Mouse (Mus musculus): ENCODE measurements around the gene Pmfbp1.
"Not testable (repeated sequence)": the region's sequence is repeated elsewhere in the genome, so short reads cannot be mapped to it uniquely, and the experiment has no call there.

Pmfbp1 gene

GRCm38 (mm10) chr8:109493727-109494126 is at the start of gene Pmfbp1:
Pmfbp1 (plus strand) TSS chr8:109494027.
- DNase-seq = no peak

GRCm38 (mm10) chr8:109446896-109447295 is 46.9 kb upstream of the Pmfbp1 start:
- DNase-seq = not testable (repeated sequence)

- DNase-seq = no peak
These were observed 42.8 kb upstream of the Pmfbp1 start for GRCm38 (mm10) chr8:109451000-109451399.

- DNase-seq = no peak
These were observed 38.7 kb upstream of the Pmfbp1 start for GRCm38 (mm10) chr8:109455113-109455512.

GRCm38 (mm10) chr8:109457387-109457786 is 36.4 kb upstream of the Pmfbp1 start:
- DNase-seq = no peak

- DNase-seq = peak; percentile 54
These were observed 35.2 kb upstream of the Pmfbp1 start for GRCm38 (mm10) chr8:109458580-109458979.

GRCm38 (mm10) chr8:109463075-109463474 is 30.8 kb upstream of the Pmfbp1 start:
- no peak for DNase-seq

- DNase-seq = no peak
These were observed 30.0 kb upstream of the Pmfbp1 start for GRCm38 (mm10) chr8:109463677-109464313.

GRCm38 (mm10) chr8:109464451-109464891 is 29.4 kb upstream of the Pmfbp1 start:
- no peak for DNase-seq

GRCm38 (mm10) chr8:109465056-109465455 is 28.8 kb upstream of the Pmfbp1 start:
- no peak for DNase-seq

GRCm38 (mm10) chr8:109465761-109466160 is 28.1 kb upstream of the Pmfbp1 start:
- no peak for DNase-seq

- DNase-seq = no peak
These were observed 26.3 kb upstream of the Pmfbp1 start for GRCm38 (mm10) chr8:109467516-109467915.

GRCm38 (mm10) chr8:109468112-109468511 is 25.7 kb upstream of the Pmfbp1 start:
- no peak for DNase-seq

GRCm38 (mm10) chr8:109471876-109472275 is 22.0 kb upstream of the Pmfbp1 start:
- DNase-seq = no peak

- no peak for DNase-seq
These were observed 21.4 kb upstream of the Pmfbp1 start for GRCm38 (mm10) chr8:109472400-109472799.

- DNase-seq = no peak
These were observed 19.2 kb upstream of the Pmfbp1 start for GRCm38 (mm10) chr8:109474442-109475121.

GRCm38 (mm10) chr8:109475436-109475835 is 18.4 kb upstream of the Pmfbp1 start:
- DNase-seq = no peak

GRCm38 (mm10) chr8:109478586-109478985 is 15.2 kb upstream of the Pmfbp1 start:
- no peak for DNase-seq

- DNase-seq = no peak
These were observed 9.1 kb upstream of the Pmfbp1 start for GRCm38 (mm10) chr8:109484741-109485140.

- DNase-seq = no peak
These were observed 8.3 kb upstream of the Pmfbp1 start for GRCm38 (mm10) chr8:109485530-109485929.

GRCm38 (mm10) chr8:109492785-109493184 is 1.0 kb upstream of the Pmfbp1 start:
- DNase-seq = no peak

GRCm38 (mm10) chr8:109494601-109495000 is 774 bp downstream of the Pmfbp1 start:
- no peak for DNase-seq

- DNase-seq = no peak
These were observed 3.6 kb downstream of the Pmfbp1 start for GRCm38 (mm10) chr8:109497431-109497830.

GRCm38 (mm10) chr8:109499009-109499717 is 5.3 kb downstream of the Pmfbp1 start:
- DNase-seq = no peak
